Mouse (Mus musculus) CH12.LX (cell line): ENCODE data around the gene Itgb2. TPM values are rescaled to one million over a fixed set of nuclear protein-coding genes. Genes with fewer than 3 reads are reported as not detected.

Source experiments
- DNase-seq: peaks from one replicate; pipeline ENCODE4 v3.0.0-alpha.2; 2013; ENCODE audit errors: extremely low read depth
- H3K27ac ChIP-seq: 2 replicates; pipeline ENCODE4 v1.5.1; 2012; ENCODE audit warnings: low read depth, mild to moderate bottlenecking, control low read depth, moderate library complexity; ENCODE audit not compliant: insufficient read depth
- H3K27me3 ChIP-seq: replicated peaks from 2 replicates; pipeline ENCODE3; 2012; ENCODE audit warnings: inconsistent platforms
- H3K36me3 ChIP-seq, 2 experiments: replicated peaks in 1 of 2; 2 replicates each; pipeline versions ENCODE3 to v1.6.1; 2012; ENCODE audit warnings: inconsistent platforms in 1 of 2, low read length in 1 of 2, mild to moderate bottlenecking in 1 of 2, mixed read lengths in 1 of 2, moderate library complexity in 1 of 2; ENCODE audit not compliant: control insufficient read depth in 1 of 2, insufficient read depth in 1 of 2
- H3K4me1 ChIP-seq, 2 experiments: 2 replicates each; pipeline ENCODE4 v1.6.1; 2012; ENCODE audit warnings: inconsistent platforms in 1 of 2, moderate library complexity in 1 of 2; ENCODE audit not compliant: insufficient read depth in 2 of 2, control insufficient read depth in 1 of 2
- H3K4me2 ChIP-seq: 2 replicates; pipeline ENCODE4 v1.6.1; 2012; ENCODE audit warnings: low read depth, mild to moderate bottlenecking, control low read depth; ENCODE audit not compliant: poor library complexity, insufficient read depth, severe bottlenecking
- H3K4me3 ChIP-seq, 3 experiments: fragments of 150-350 bp in 1 of 3; sonication (generic) in 1 of 3; replicated peaks in 1 of 3; 2 replicates each; pipeline versions ENCODE3 to v1.5.1; 2011 to 2012; ENCODE audit warnings: low read depth in 2 of 3, low read length in 2 of 3, mild to moderate bottlenecking in 2 of 3, moderate library complexity in 2 of 3, control low read depth in 1 of 3, improper control_type of control experiment in 1 of 3, inconsistent platforms in 1 of 3, mixed read lengths in 1 of 3; ENCODE audit not compliant: poor library complexity in 1 of 3
- H3K79me2 ChIP-seq: replicated peaks from 2 replicates; pipeline ENCODE4 v1.6.1; 2012; ENCODE audit warnings: mild to moderate bottlenecking, moderate library complexity; ENCODE audit not compliant: control insufficient read depth, poor library complexity, insufficient read depth, severe bottlenecking; ENCODE audit errors: extremely low read depth
- H3K9ac ChIP-seq: 2 replicates; pipeline ENCODE4 v1.6.1; 2012; ENCODE audit warnings: low read depth, mild to moderate bottlenecking, control low read depth, moderate library complexity; ENCODE audit not compliant: insufficient read depth
- H3K9me3 ChIP-seq: replicated peaks from 2 replicates; pipeline ENCODE3; 2012; ENCODE audit warnings: low read length, inconsistent platforms, mixed read lengths
- BHLHE40 ChIP-seq: IDR thresholded peaks from 2 replicates; pipeline ENCODE4 v1.6.1; 2011; ENCODE audit warnings: mild to moderate bottlenecking, low read depth, low read length, improper control_type of control experiment
- CHD1 ChIP-seq: IDR thresholded peaks from 2 replicates; pipeline ENCODE4 v1.6.1; 2012; ENCODE audit warnings: low read depth, low read length, improper control_type of control experiment, inconsistent platforms
- CHD2 ChIP-seq: IDR thresholded peaks from 2 replicates; pipeline ENCODE4 v1.6.1; 2011; ENCODE audit warnings: low read length, improper control_type of control experiment
- ELF1 ChIP-seq: IDR thresholded peaks from 2 replicates; pipeline ENCODE4 v1.6.1; 2014; ENCODE audit warnings: low read depth, mild to moderate bottlenecking, inconsistent platforms, low read length, improper control_type of control experiment
- ETS1 ChIP-seq: conservative IDR thresholded peaks from 2 replicates; pipeline ENCODE4 v1.6.1; 2012; ENCODE audit warnings: low read depth, mild to moderate bottlenecking, inconsistent platforms, low read length, improper control_type of control experiment, moderate library complexity
- HCFC1 ChIP-seq: IDR thresholded peaks from 2 replicates; pipeline ENCODE4 v1.6.1; 2012; ENCODE audit warnings: low read depth, mild to moderate bottlenecking, inconsistent platforms, low read length, improper control_type of control experiment
- IRF4 ChIP-seq: IDR thresholded peaks from 2 replicates; pipeline ENCODE4 v1.6.1; 2014; ENCODE audit warnings: low read depth, mild to moderate bottlenecking, inconsistent platforms, low read length, improper control_type of control experiment
- JUND ChIP-seq: conservative IDR thresholded peaks from 2 replicates; pipeline ENCODE4 v1.6.1; 2011; ENCODE audit warnings: low read depth, low read length, improper control_type of control experiment
- MAFK ChIP-seq: IDR thresholded peaks from 2 replicates; pipeline ENCODE4 v1.6.1; 2011; ENCODE audit warnings: low read length, improper control_type of control experiment; ENCODE audit not compliant: insufficient replicate concordance
- MAX ChIP-seq: IDR thresholded peaks from 2 replicates; pipeline ENCODE4 v1.6.1; 2011; ENCODE audit warnings: low read length, improper control_type of control experiment
- MEF2A ChIP-seq: IDR thresholded peaks from 2 replicates; pipeline ENCODE4 v1.6.1; 2014; ENCODE audit warnings: low read depth, mild to moderate bottlenecking, inconsistent platforms, low read length, improper control_type of control experiment, borderline replicate concordance
- MXI1 ChIP-seq: IDR thresholded peaks from 2 replicates; pipeline ENCODE4 v1.6.1; 2011; ENCODE audit warnings: mild to moderate bottlenecking, low read depth, low read length, improper control_type of control experiment
- MYC ChIP-seq: IDR thresholded peaks from 2 replicates; pipeline ENCODE4 v1.6.1; 2011; ENCODE audit warnings: low read depth, mild to moderate bottlenecking, improper control_type of control experiment, low read length
- NRF1 ChIP-seq: IDR thresholded peaks from 2 replicates; pipeline ENCODE4 v1.6.1; 2014; ENCODE audit warnings: low read depth, mild to moderate bottlenecking, inconsistent platforms, low read length, improper control_type of control experiment, moderate library complexity
- POLR2A ChIP-seq: IDR thresholded peaks from 2 replicates; pipeline ENCODE4 v1.6.1; 2011; ENCODE audit warnings: low read depth, mild to moderate bottlenecking, improper control_type of control experiment, low read length
- SMC3 ChIP-seq: IDR thresholded peaks from 2 replicates; pipeline ENCODE4 v1.6.1; 2011; ENCODE audit warnings: low read depth, low read length, improper control_type of control experiment
- TBP ChIP-seq: conservative IDR thresholded peaks from 2 replicates; pipeline ENCODE4 v1.6.1; 2011; ENCODE audit warnings: low read depth, low read length, improper control_type of control experiment
- TCF12 ChIP-seq: IDR thresholded peaks from 2 replicates; pipeline ENCODE4 v1.6.1; 2014; ENCODE audit warnings: low read depth, mild to moderate bottlenecking, inconsistent platforms, low read length, improper control_type of control experiment
- UBTF ChIP-seq: IDR thresholded peaks from 2 replicates; pipeline ENCODE4 v1.6.1; 2012; ENCODE audit warnings: low read depth, mild to moderate bottlenecking, inconsistent platforms, low read length, improper control_type of control experiment, moderate library complexity
- USF2 ChIP-seq: conservative IDR thresholded peaks from 2 replicates; pipeline ENCODE4 v1.6.1; 2011; ENCODE audit warnings: low read depth, low read length, improper control_type of control experiment
- ZKSCAN1 ChIP-seq: IDR thresholded peaks from 2 replicates; pipeline ENCODE4 v1.6.1; 2012; ENCODE audit warnings: low read depth, inconsistent platforms, low read length, improper control_type of control experiment, borderline replicate concordance
- ZNF384 ChIP-seq: IDR thresholded peaks from 2 replicates; pipeline ENCODE4 v1.6.1; 2012; ENCODE audit warnings: low read depth, low read length, improper control_type of control experiment, inconsistent platforms
- dilution Hi-C: fragments of 300-500 bp; cut with MboI; formaldehyde crosslinking; loops from 2 replicates; pipeline ENCODE4 v1.14.3; 2020; ENCODE audit warnings: low sequenced_read_pairs; ENCODE audit not compliant: extremely low pct_unique_long_range_greater_than_20kb, extremely low pct_ligation_motif_present
- in situ Hi-C: fragments of 300-500 bp; cut with MboI; formaldehyde crosslinking; loops from 3 replicates; pipeline ENCODE4 v1.14.3; 2019; ENCODE audit warnings: low sequenced_read_pairs, low pct_ligation_motif_present, low pct_unique_long_range_greater_than_20kb, mixed read lengths
- polyA plus RNA-seq: library from polyadenylated mRNA; unstranded; fragments of >175 nt; gene quantifications from 2 replicates; pipeline ENCODE4 v1.2.1, GENCODE M21; 2012; ENCODE audit warnings: low read depth; ENCODE audit not compliant: insufficient read length
- total RNA-seq, 2 experiments: library from RNA; depleted of rRNA; stranded (reverse); fragments of 300-350 nt in 1 of 2; fragments of >200 nt in 1 of 2; gene quantifications; 2 replicates each; pipeline ENCODE4 v1.2.3; 2012 to 2014

Gene Itgb2
- total and polyA plus RNA-seq, 3 experiments = 32.6 to 54.1 (median 40.2) TPM

DNA sequence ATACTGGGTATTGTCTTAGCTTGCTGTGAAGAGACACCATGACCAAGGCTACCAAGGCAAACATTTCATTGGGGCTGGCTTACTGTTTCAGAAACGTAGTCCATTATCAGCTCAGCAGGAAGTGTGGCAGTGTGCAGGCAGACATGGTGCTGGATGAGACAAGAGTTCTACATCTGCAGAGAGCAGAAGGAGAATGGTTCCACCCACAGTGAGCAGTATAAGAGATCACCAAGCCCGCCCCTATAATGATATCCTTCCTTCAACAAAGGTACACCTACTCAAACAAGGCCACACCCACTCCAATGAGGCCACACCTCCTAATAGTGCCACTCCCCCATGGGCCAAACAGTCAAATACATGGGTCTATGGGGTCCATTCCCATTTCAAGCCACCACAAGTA is 31.5 kb downstream of the Itgb2 start:
- Histone ChIP-seq H3K27ac (no peak overlapping the region), H3K9ac (no peak overlapping the region), H3K27me3 (no peaks in the 10 kb centered on the region), H3K79me2 (no peaks in the 10 kb centered on the region), H3K4me1 (peaks cover 0 to 9% of the 10 kb centered on the region in 2 experiments; a peak in 1 of 4 replicates), H3K4me2 (no peak overlapping the region), H3K9me3 (no peaks in the 10 kb centered on the region), H3K4me3 (no peak overlapping the region), H3K36me3 (peaks cover 74 to 95% of the 10 kb centered on the region in 2 experiments)
- no peak for DNase-seq
- TF ChIP-seq MAFK (no peak), POLR2A (no peak), SMC3 (no peak), CHD1 (no peak), ZKSCAN1 (no peak), MAX (no peak), MXI1 (no peak), NRF1 (no peak), CHD2 (no peak), TBP (no peak), ELF1 (no peak), IRF4 (no peak), MEF2A (no peak), ETS1 (no peak), USF2 (no peak), BHLHE40 (no peak)
- dilution Hi-C loops (no loop called here), in situ Hi-C loops (no loop called here)

DNA sequence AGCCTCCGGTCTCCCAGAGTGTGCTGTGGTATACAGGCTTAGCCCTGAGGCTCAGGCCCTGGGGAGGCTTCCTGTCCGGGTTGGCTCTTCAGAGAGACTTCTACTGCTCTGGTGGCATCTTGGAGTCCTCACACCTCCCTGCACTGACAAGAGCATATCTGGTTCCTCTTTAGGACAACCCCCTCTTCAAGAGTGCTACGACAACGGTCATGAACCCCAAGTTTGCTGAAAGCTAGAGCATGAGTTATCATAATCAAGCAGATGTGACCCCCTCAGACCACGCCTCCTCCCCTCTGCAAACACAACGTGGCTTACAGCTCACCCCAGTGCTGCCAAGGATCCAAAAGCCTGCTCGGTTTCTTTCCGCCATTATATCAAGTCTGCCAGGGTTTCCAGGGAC is 35.0 kb downstream of the Itgb2 start:
- no peaks in the 10 kb centered on the region for H3K27me3 ChIP-seq
- H3K27ac ChIP-seq = no peak overlapping the region
- H3K79me2 ChIP-seq = no peaks in the 10 kb centered on the region
- H3K4me2 ChIP-seq = no peak overlapping the region
- dilution Hi-C loops = no loop called here
- H3K36me3 ChIP-seq = peaks cover 50 to 70% of the 10 kb centered on the region in 2 experiments
- DNase-seq = no peak
- TF ChIP-seq CHD1 = no peak
- TF ChIP-seq ELF1 = no peak
- no peak for TF ChIP-seq NRF1
- no peak for TF ChIP-seq MYC
- no peak for TF ChIP-seq HCFC1
- no peak for TF ChIP-seq UBTF
- no peak for TF ChIP-seq ZKSCAN1
- no peak for TF ChIP-seq CHD2
- TF ChIP-seq TCF12 = no peak
- no peak for TF ChIP-seq ZNF384
- TF ChIP-seq MAFK = no peak
- TF ChIP-seq JUND = no peak
- TF ChIP-seq MEF2A = no peak
- no peaks in the 10 kb centered on the region for H3K9me3 ChIP-seq
- in situ Hi-C loops = no loop called here
- peaks cover 0 to 10% of the 10 kb centered on the region in 2 experiments; a peak in 2 of 4 replicates for H3K4me1 ChIP-seq
- no peak overlapping the region for H3K4me3 ChIP-seq
- no peak overlapping the region for H3K9ac ChIP-seq
